Mouse (Mus musculus) heart, adult 2 months (tissue): Measurements from ENCODE around the gene Nrxn3. TPM values are rescaled to one million over a fixed set of nuclear protein-coding genes. Genes with fewer than 3 reads are reported as not detected.
A peak's percentile ranks its signal among the peaks of the same experiment; 100 is the strongest.

Experiments used
- DNase-seq, 2 experiments: peaks; one replicate each; pipeline ENCODE4 v3.0.0; 2021
- H3K27ac ChIP-seq: fragments of 200-600 bp; 2 replicates; pipeline ENCODE4 v1.8.1; 2022
- H3K27me3 ChIP-seq: fragments of 200-500 bp; 2 replicates; pipeline ENCODE4 v1.6.1; 2012; ENCODE audit warnings: mild to moderate bottlenecking, low read length, inconsistent platforms, mixed read lengths; ENCODE audit not compliant: control insufficient read depth, insufficient read depth
- H3K36me3 ChIP-seq: fragments of 200-500 bp; 2 replicates; pipeline ENCODE4 v1.6.1; 2012; ENCODE audit warnings: low read length, inconsistent platforms; ENCODE audit not compliant: control insufficient read depth, insufficient read depth
- H3K4me1 ChIP-seq: fragments of 200-500 bp; 2 replicates; pipeline ENCODE4 v1.6.1; 2011; ENCODE audit warnings: low read length; ENCODE audit not compliant: control insufficient read depth, insufficient read depth
- H3K4me3 ChIP-seq: fragments of 200-600 bp; 2 replicates; pipeline ENCODE4 v1.8.1; 2022
- H3K79me2 ChIP-seq: fragments of 200-500 bp; replicated peaks from 2 replicates; pipeline ENCODE4 v1.6.1; 2012; ENCODE audit warnings: mild to moderate bottlenecking, inconsistent platforms, low read length, moderate library complexity, mixed read lengths; ENCODE audit not compliant: control insufficient read depth, insufficient read depth
- H3K9ac ChIP-seq: fragments of 200-500 bp; 2 replicates; pipeline ENCODE4 v1.6.1; 2012; ENCODE audit warnings: low read depth, mild to moderate bottlenecking, control low read depth, inconsistent platforms, low read length, mixed read lengths
- CTCF ChIP-seq: fragments of 200-600 bp; IDR thresholded peaks from 2 replicates; pipeline ENCODE4 v1.8.1; 2022; ENCODE audit warnings: antibody characterized with exemption, mild to moderate bottlenecking, moderate library complexity
- EP300 ChIP-seq: fragments of 200-500 bp; IDR thresholded peaks from 2 replicates; pipeline ENCODE4 v1.6.1; 2011; ENCODE audit warnings: low read depth, low read length, control low read depth; ENCODE audit not compliant: insufficient read depth
- POLR2A ChIP-seq: fragments of 200-500 bp; IDR thresholded peaks from 2 replicates; pipeline ENCODE4 v1.6.1; 2011; ENCODE audit warnings: mild to moderate bottlenecking, low read depth, low read length, control low read depth; ENCODE audit not compliant: insufficient read depth
- WGBS: fragments of 180-500 bp; shearing (Covaris S2); methylation state at CpG from one replicate; pipeline ENCODE4 v1.1.7; 2018; 5-methylcytosine and 5-hydroxymethylcytosine counted together
- intact Hi-C: fragments of 180-260 bp; cut with DNase I; formaldehyde crosslinking; loops from one replicate; pipeline ENCODE4 v1.15.1; 2025
- polyA plus RNA-seq: library from polyadenylated mRNA; depleted of rRNA; stranded (reverse); fragments of >200 nt; gene quantifications from 2 replicates; pipeline ENCODE4 v1.2.3, GENCODE M21; 2012
- total RNA-seq, 2 experiments: library from RNA; stranded (reverse); gene quantifications; 2 replicates each; pipeline ENCODE4 v1.2.3; 2021

Nrxn3 gene
- total and polyA plus RNA-seq, 3 experiments: 0.18 to 0.31 TPM; not detected in 1

DNA sequence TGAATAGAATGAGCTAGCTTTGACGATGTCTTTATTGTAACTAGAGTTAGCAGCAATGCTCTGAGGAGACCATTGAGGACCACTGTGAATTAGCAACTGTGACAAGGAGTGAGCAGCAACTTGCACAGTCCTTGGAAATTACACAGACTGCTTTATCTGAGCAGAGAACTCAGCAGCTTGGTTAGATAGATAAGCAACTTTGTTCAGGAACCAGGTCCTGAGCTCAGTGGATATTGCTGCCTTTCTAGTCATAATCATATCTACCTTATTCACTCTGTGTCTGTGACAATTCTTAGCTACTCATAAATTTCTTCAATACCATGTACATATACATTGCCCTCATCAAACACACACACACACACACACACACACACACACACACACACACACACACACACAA lies 70.6 kb downstream of the Nrxn3 start:
- no peak overlapping the region for H3K4me3 ChIP-seq
- no peak for TF ChIP-seq EP300
- TF ChIP-seq CTCF: no peak
- TF ChIP-seq POLR2A: no peak
- no peak overlapping the region for H3K9ac ChIP-seq
- H3K27me3 ChIP-seq: no peaks in the 10 kb centered on the region
- intact Hi-C loops: no loop called here
- DNase-seq: no peak
- H3K36me3 ChIP-seq: no peaks in the 10 kb centered on the region
- no peak overlapping the region for H3K27ac ChIP-seq
- H3K4me1 ChIP-seq: no peaks in the 10 kb centered on the region
- H3K79me2 ChIP-seq: no peaks in the 10 kb centered on the region
- WGBS: 84% methylated on average over 1 of the region's 1 CpGs

DNA sequence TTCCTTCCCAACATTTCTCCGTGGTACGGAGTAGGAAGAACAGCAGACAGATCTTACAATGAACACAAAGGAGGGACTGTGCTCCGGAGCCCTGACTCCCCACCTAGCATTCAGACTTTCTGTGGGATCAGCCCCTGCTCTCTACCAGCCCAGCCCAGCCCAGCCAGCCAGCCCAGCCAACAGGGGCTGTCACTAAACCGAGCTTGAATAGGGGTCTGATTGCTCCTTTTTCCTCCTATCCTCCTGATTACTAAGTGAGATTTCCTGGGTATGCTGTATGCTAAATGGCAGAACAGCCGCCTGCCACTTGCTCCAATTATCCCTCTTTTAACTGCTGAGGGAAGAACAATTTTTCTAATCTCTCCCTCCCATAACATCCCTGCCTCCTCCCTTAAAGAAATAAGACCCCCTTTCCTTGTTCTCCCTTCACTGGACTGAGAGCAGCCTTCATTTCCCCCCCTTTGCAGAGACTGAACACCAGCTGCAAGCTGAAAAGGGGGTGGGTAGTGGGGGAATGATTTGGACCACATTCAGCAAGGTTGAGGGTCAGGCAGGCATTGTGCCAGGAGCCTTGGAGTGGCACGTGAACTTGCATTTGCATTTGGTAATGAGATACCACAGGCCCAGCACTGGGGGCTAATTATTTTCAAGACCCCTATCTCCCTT lies 78.4 kb downstream of the Nrxn3 start:
- H3K27me3 ChIP-seq: no peaks in the 10 kb centered on the region
- H3K4me1 ChIP-seq: no peaks in the 10 kb centered on the region
- WGBS: 16% methylated on average over 6 of the region's 6 CpGs

DNA sequence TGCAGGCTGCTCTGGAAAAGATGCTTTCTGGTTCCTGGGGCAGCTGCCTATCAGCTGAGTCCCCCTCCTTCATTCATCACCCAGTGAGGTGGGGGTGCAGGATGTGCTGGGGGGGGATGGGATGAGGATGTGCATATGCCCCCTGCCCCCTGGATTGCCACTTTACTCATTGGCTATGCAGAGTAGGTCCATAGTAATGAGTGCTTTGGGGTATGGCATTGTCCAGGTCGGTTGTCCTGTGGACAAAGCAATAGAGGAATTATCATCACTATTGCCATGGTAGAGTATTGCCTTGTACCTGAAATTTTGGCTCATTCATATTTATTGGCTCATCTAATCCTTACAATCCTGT lies 79.0 kb downstream of the Nrxn3 start:
- intact Hi-C loops: no loop called here
- 55% methylated on average over 1 of the region's 1 CpGs for WGBS
- no peak for TF ChIP-seq EP300
- TF ChIP-seq POLR2A: no peak
- TF ChIP-seq CTCF: no peak

More for the DNA sequence above, 78.4 kb downstream of the Nrxn3 start:
- H3K9ac ChIP-seq: no peak overlapping the region
- no peak overlapping the region for H3K27ac ChIP-seq
- intact Hi-C loops: no loop called here
- H3K4me3 ChIP-seq: no peak overlapping the region
- no peak for TF ChIP-seq POLR2A
- H3K79me2 ChIP-seq: no peaks in the 10 kb centered on the region
- no peak for DNase-seq
- H3K36me3 ChIP-seq: no peaks in the 10 kb centered on the region

DNA sequence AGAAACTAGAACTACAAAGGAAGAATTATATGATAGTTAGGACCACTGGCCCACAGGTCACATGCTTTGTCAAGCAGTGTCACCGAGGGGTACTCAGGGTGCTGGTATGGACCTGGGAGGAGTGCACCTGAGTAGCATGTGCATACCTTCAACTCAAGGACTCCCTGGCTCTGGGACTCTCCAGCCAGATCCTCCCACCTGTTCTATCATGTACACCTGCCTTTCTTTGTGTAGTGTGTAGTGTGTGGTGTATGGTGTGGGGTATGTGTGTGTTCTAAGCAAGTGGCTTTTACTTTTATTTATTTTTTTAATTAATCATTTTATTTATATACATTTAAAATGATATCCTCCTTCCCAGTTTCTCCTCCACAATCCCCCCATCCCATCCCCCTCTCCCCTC lies 86.3 kb downstream of the Nrxn3 start:
- Histone ChIP-seq H3K27ac (no peak overlapping the region), H3K79me2 (no peaks in the 10 kb centered on the region), H3K4me1 (no peaks in the 10 kb centered on the region), H3K27me3 (no peaks in the 10 kb centered on the region), H3K4me3 (no peak overlapping the region), H3K36me3 (no peaks in the 10 kb centered on the region), H3K9ac (no peak overlapping the region)
- intact Hi-C loops: no loop called here
- 88% methylated on average over 1 of the region's 1 CpGs for WGBS
- DNase-seq: no peak
- TF ChIP-seq EP300 (no peak), CTCF (no peak), POLR2A (no peak)

More for the DNA sequence above, 79.0 kb downstream of the Nrxn3 start:
- H3K4me3 ChIP-seq: no peak overlapping the region
- no peak for DNase-seq
- no peak overlapping the region for H3K27ac ChIP-seq
- H3K4me1 ChIP-seq: no peaks in the 10 kb centered on the region
- no peaks in the 10 kb centered on the region for H3K79me2 ChIP-seq
- H3K9ac ChIP-seq: no peak overlapping the region
- H3K36me3 ChIP-seq: no peaks in the 10 kb centered on the region
- H3K27me3 ChIP-seq: no peaks in the 10 kb centered on the region

DNA sequence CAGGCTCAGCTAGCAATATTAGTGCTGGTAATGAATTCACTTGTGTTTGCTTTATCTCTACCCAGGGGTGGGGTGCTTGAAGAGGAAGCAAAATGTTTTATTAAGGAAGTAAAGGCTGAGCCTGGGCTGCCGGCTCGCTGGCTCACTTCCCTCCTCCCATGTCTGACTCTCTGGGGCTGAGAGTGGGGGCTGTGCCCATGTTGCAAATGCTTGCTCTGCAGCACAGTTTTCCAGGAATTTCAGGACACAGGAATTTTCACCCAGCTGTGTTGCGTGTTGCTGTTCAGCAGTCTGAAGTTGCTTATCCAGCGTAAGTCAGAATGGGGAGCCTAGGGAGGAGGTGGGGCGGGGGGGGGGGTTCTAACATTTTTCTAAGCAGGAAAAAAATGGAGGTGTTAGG lies 89.5 kb downstream of the Nrxn3 start:
- DNase-seq: peak in 1 of 2 experiments; percentile 8
- Histone ChIP-seq H3K36me3 (no peaks in the 10 kb centered on the region), H3K27ac (no peak overlapping the region), H3K4me3 (no peak overlapping the region), H3K79me2 (no peaks in the 10 kb centered on the region), H3K27me3 (no peaks in the 10 kb centered on the region), H3K4me1 (no peaks in the 10 kb centered on the region), H3K9ac (no peak overlapping the region)
- WGBS: 18% methylated on average over 5 of the region's 5 CpGs
- TF ChIP-seq EP300: no peak
- TF ChIP-seq CTCF: no peak
- no peak for TF ChIP-seq POLR2A
- intact Hi-C loops: no loop called here

DNA sequence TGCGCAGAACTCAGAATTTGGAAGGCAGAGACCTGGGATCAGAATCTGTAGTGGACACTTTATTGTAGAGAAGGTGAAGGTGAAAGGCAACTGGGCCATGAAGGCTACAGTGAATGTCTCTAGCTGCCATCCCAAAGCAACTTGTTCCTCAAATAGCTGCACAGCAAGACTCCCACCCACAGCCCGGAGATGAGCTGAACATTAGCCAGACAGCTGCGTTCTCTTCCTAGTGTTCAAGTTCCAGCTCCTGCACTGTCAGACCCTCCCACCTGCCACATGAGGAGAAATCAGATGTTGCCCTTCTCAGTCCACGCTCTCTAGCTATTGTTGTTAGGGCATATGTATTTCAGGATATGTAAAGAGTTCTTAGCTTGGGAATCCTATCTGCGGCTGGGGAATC lies 94.2 kb downstream of the Nrxn3 start:
- Histone ChIP-seq H3K4me1 (no peaks in the 10 kb centered on the region), H3K27me3 (no peaks in the 10 kb centered on the region), H3K27ac (no peak overlapping the region), H3K9ac (no peak overlapping the region), H3K36me3 (no peaks in the 10 kb centered on the region), H3K79me2 (no peaks in the 10 kb centered on the region), H3K4me3 (no peak overlapping the region)
- intact Hi-C loops: no loop called here
- no peak for TF ChIP-seq CTCF
- TF ChIP-seq EP300: no peak
- no peak for TF ChIP-seq POLR2A
- WGBS: 57% methylated on average over 5 of the region's 5 CpGs
- DNase-seq: no peak
